Mouse (Mus musculus) CH12.LX (cell line): ENCODE data around the gene Cldn1. TPM values are rescaled to one million over a fixed set of nuclear protein-coding genes. Genes with fewer than 3 reads are reported as not detected.

Source experiments
- DNase-seq: peaks from one replicate; pipeline ENCODE4 v3.0.0-alpha.2; 2013; ENCODE audit errors: extremely low read depth
- H3K27ac ChIP-seq: 2 replicates; pipeline ENCODE4 v1.5.1; 2012; ENCODE audit warnings: low read depth, mild to moderate bottlenecking, control low read depth, moderate library complexity; ENCODE audit not compliant: insufficient read depth
- H3K27me3 ChIP-seq: replicated peaks from 2 replicates; pipeline ENCODE3; 2012; ENCODE audit warnings: inconsistent platforms
- H3K36me3 ChIP-seq, 2 experiments: replicated peaks in 1 of 2; 2 replicates each; pipeline versions ENCODE3 to v1.6.1; 2012; ENCODE audit warnings: inconsistent platforms in 1 of 2, low read length in 1 of 2, mild to moderate bottlenecking in 1 of 2, mixed read lengths in 1 of 2, moderate library complexity in 1 of 2; ENCODE audit not compliant: control insufficient read depth in 1 of 2, insufficient read depth in 1 of 2
- H3K4me1 ChIP-seq, 2 experiments: 2 replicates each; pipeline ENCODE4 v1.6.1; 2012; ENCODE audit warnings: inconsistent platforms in 1 of 2, moderate library complexity in 1 of 2; ENCODE audit not compliant: insufficient read depth in 2 of 2, control insufficient read depth in 1 of 2
- H3K4me2 ChIP-seq: 2 replicates; pipeline ENCODE4 v1.6.1; 2012; ENCODE audit warnings: low read depth, mild to moderate bottlenecking, control low read depth; ENCODE audit not compliant: poor library complexity, insufficient read depth, severe bottlenecking
- H3K4me3 ChIP-seq, 3 experiments: fragments of 150-350 bp in 1 of 3; sonication (generic) in 1 of 3; replicated peaks in 1 of 3; 2 replicates each; pipeline versions ENCODE3 to v1.5.1; 2011 to 2012; ENCODE audit warnings: low read depth in 2 of 3, low read length in 2 of 3, mild to moderate bottlenecking in 2 of 3, moderate library complexity in 2 of 3, control low read depth in 1 of 3, improper control_type of control experiment in 1 of 3, inconsistent platforms in 1 of 3, mixed read lengths in 1 of 3; ENCODE audit not compliant: poor library complexity in 1 of 3
- H3K79me2 ChIP-seq: replicated peaks from 2 replicates; pipeline ENCODE4 v1.6.1; 2012; ENCODE audit warnings: mild to moderate bottlenecking, moderate library complexity; ENCODE audit not compliant: control insufficient read depth, poor library complexity, insufficient read depth, severe bottlenecking; ENCODE audit errors: extremely low read depth
- H3K9ac ChIP-seq: 2 replicates; pipeline ENCODE4 v1.6.1; 2012; ENCODE audit warnings: low read depth, mild to moderate bottlenecking, control low read depth, moderate library complexity; ENCODE audit not compliant: insufficient read depth
- H3K9me3 ChIP-seq: replicated peaks from 2 replicates; pipeline ENCODE3; 2012; ENCODE audit warnings: low read length, inconsistent platforms, mixed read lengths
- CHD1 ChIP-seq: IDR thresholded peaks from 2 replicates; pipeline ENCODE4 v1.6.1; 2012; ENCODE audit warnings: low read depth, low read length, improper control_type of control experiment, inconsistent platforms
- CHD2 ChIP-seq: IDR thresholded peaks from 2 replicates; pipeline ENCODE4 v1.6.1; 2011; ENCODE audit warnings: low read length, improper control_type of control experiment
- ETS1 ChIP-seq: conservative IDR thresholded peaks from 2 replicates; pipeline ENCODE4 v1.6.1; 2012; ENCODE audit warnings: low read depth, mild to moderate bottlenecking, inconsistent platforms, low read length, improper control_type of control experiment, moderate library complexity
- HCFC1 ChIP-seq: IDR thresholded peaks from 2 replicates; pipeline ENCODE4 v1.6.1; 2012; ENCODE audit warnings: low read depth, mild to moderate bottlenecking, inconsistent platforms, low read length, improper control_type of control experiment
- JUND ChIP-seq: conservative IDR thresholded peaks from 2 replicates; pipeline ENCODE4 v1.6.1; 2011; ENCODE audit warnings: low read depth, low read length, improper control_type of control experiment
- KAT2A ChIP-seq: IDR thresholded peaks from 2 replicates; pipeline ENCODE4 v1.6.1; 2012; ENCODE audit warnings: low read length, improper control_type of control experiment, inconsistent platforms; ENCODE audit not compliant: insufficient replicate concordance
- MAX ChIP-seq: IDR thresholded peaks from 2 replicates; pipeline ENCODE4 v1.6.1; 2011; ENCODE audit warnings: low read length, improper control_type of control experiment
- MAZ ChIP-seq: IDR thresholded peaks from 2 replicates; pipeline ENCODE4 v1.6.1; 2012; ENCODE audit warnings: low read depth, mild to moderate bottlenecking, inconsistent platforms, low read length, improper control_type of control experiment, moderate library complexity
- MEF2A ChIP-seq: IDR thresholded peaks from 2 replicates; pipeline ENCODE4 v1.6.1; 2014; ENCODE audit warnings: low read depth, mild to moderate bottlenecking, inconsistent platforms, low read length, improper control_type of control experiment, borderline replicate concordance
- MXI1 ChIP-seq: IDR thresholded peaks from 2 replicates; pipeline ENCODE4 v1.6.1; 2011; ENCODE audit warnings: mild to moderate bottlenecking, low read depth, low read length, improper control_type of control experiment
- MYC ChIP-seq: IDR thresholded peaks from 2 replicates; pipeline ENCODE4 v1.6.1; 2011; ENCODE audit warnings: low read depth, mild to moderate bottlenecking, improper control_type of control experiment, low read length
- POLR2A ChIP-seq: IDR thresholded peaks from 2 replicates; pipeline ENCODE4 v1.6.1; 2011; ENCODE audit warnings: low read depth, mild to moderate bottlenecking, improper control_type of control experiment, low read length
- RCOR1 ChIP-seq: conservative IDR thresholded peaks from 2 replicates; pipeline ENCODE4 v1.6.1; 2012; ENCODE audit warnings: low read depth, mild to moderate bottlenecking, inconsistent platforms, low read length, improper control_type of control experiment
- SIN3A ChIP-seq: IDR thresholded peaks from 2 replicates; pipeline ENCODE4 v1.6.1; 2012; ENCODE audit warnings: low read length, improper control_type of control experiment, inconsistent platforms
- TBP ChIP-seq: conservative IDR thresholded peaks from 2 replicates; pipeline ENCODE4 v1.6.1; 2011; ENCODE audit warnings: low read depth, low read length, improper control_type of control experiment
- TCF12 ChIP-seq: IDR thresholded peaks from 2 replicates; pipeline ENCODE4 v1.6.1; 2014; ENCODE audit warnings: low read depth, mild to moderate bottlenecking, inconsistent platforms, low read length, improper control_type of control experiment
- ZC3H11A ChIP-seq: IDR thresholded peaks from 2 replicates; pipeline ENCODE4 v1.6.1; 2012; ENCODE audit warnings: low read depth, mild to moderate bottlenecking, inconsistent platforms, low read length, improper control_type of control experiment
- ZKSCAN1 ChIP-seq: IDR thresholded peaks from 2 replicates; pipeline ENCODE4 v1.6.1; 2012; ENCODE audit warnings: low read depth, inconsistent platforms, low read length, improper control_type of control experiment, borderline replicate concordance
- ZMIZ1 ChIP-seq: IDR thresholded peaks from 2 replicates; pipeline ENCODE4 v1.6.1; 2012; ENCODE audit warnings: low read depth, mild to moderate bottlenecking, inconsistent platforms, low read length, improper control_type of control experiment
- dilution Hi-C: fragments of 300-500 bp; cut with MboI; formaldehyde crosslinking; loops from 2 replicates; pipeline ENCODE4 v1.14.3; 2020; ENCODE audit warnings: low sequenced_read_pairs; ENCODE audit not compliant: extremely low pct_unique_long_range_greater_than_20kb, extremely low pct_ligation_motif_present
- in situ Hi-C: fragments of 300-500 bp; cut with MboI; formaldehyde crosslinking; loops from 3 replicates; pipeline ENCODE4 v1.14.3; 2019; ENCODE audit warnings: low sequenced_read_pairs, low pct_ligation_motif_present, low pct_unique_long_range_greater_than_20kb, mixed read lengths
- polyA plus RNA-seq: library from polyadenylated mRNA; unstranded; fragments of >175 nt; gene quantifications from 2 replicates; pipeline ENCODE4 v1.2.1, GENCODE M21; 2012; ENCODE audit warnings: low read depth; ENCODE audit not compliant: insufficient read length
- total RNA-seq, 2 experiments: library from RNA; depleted of rRNA; stranded (reverse); fragments of 300-350 nt in 1 of 2; fragments of >200 nt in 1 of 2; gene quantifications; 2 replicates each; pipeline ENCODE4 v1.2.3; 2012 to 2014

Gene Cldn1
- total and polyA plus RNA-seq, 3 experiments, result not detected

GRCm38 (mm10) chr16:26404070-26404469 lies 32.4 kb upstream of the Cldn1 start:
- no peaks in the 10 kb centered on the region for H3K9me3 ChIP-seq
- no peak for TF ChIP-seq ETS1
- TF ChIP-seq CHD2, result no peak
- TF ChIP-seq POLR2A, result no peak
- TF ChIP-seq ZKSCAN1, result no peak
- TF ChIP-seq CHD1, result no peak
- TF ChIP-seq MAZ, result no peak
- no peak for TF ChIP-seq MAX
- no peak for TF ChIP-seq MYC
- no peak for TF ChIP-seq ZC3H11A
- no peak for TF ChIP-seq ZMIZ1
- TF ChIP-seq HCFC1, result no peak
- TF ChIP-seq TCF12, result no peak
- no peak for TF ChIP-seq KAT2A
- no peak for TF ChIP-seq RCOR1
- no peak for TF ChIP-seq TBP
- no peak for TF ChIP-seq MXI1
- no peak for TF ChIP-seq MEF2A
- TF ChIP-seq JUND, result no peak
- TF ChIP-seq, all 38 proteins: peak for 0
- Histone ChIP-seq H3K27me3 (no peaks in the 10 kb centered on the region), H3K79me2 (no peaks in the 10 kb centered on the region), H3K4me2 (no peak overlapping the region), H3K9ac (no peak overlapping the region), H3K4me3 (no peak overlapping the region), H3K36me3 (no peaks in the 10 kb centered on the region), H3K4me1 (peaks cover 0 to 18% of the 10 kb centered on the region in 2 experiments; a peak in 2 of 4 replicates), H3K27ac (no peak overlapping the region)
- dilution Hi-C loops (no loop called here), in situ Hi-C loops (no loop called here)
- DNase-seq, result peak; percentile 5

GRCm38 (mm10) chr16:26400971-26401370 lies 29.3 kb upstream of the Cldn1 start:
- H3K27ac ChIP-seq, result no peak overlapping the region
- no peaks in the 10 kb centered on the region for H3K79me2 ChIP-seq
- no peaks in the 10 kb centered on the region for H3K27me3 ChIP-seq
- in situ Hi-C loops, result no loop called here
- dilution Hi-C loops, result no loop called here
- H3K9ac ChIP-seq, result no peak overlapping the region
- TF ChIP-seq SIN3A (no peak), MEF2A (no peak), MAX (no peak), CHD2 (no peak), ZKSCAN1 (no peak)
- TF ChIP-seq, all 38 proteins: peak for 0
- no peaks in the 10 kb centered on the region for H3K36me3 ChIP-seq
- H3K4me3 ChIP-seq, result no peak overlapping the region
- H3K4me2 ChIP-seq, result no peak overlapping the region
- H3K9me3 ChIP-seq, result no peaks in the 10 kb centered on the region
- DNase-seq, result no peak
- H3K4me1 ChIP-seq, result peaks cover 0 to 18% of the 10 kb centered on the region in 2 experiments; a peak in 2 of 4 replicates
